Mouse (Mus musculus) forebrain, embryonic 12.5 days (tissue): Measurements from ENCODE around the gene Ascc2. TPM values are rescaled to one million over a fixed set of nuclear protein-coding genes. Genes with fewer than 3 reads are reported as not detected.

Experiments used
- ATAC-seq: fragments of 200-750 bp; cut with Nextera tagmentation; 2 replicates; pipeline ENCODE4 v1.8.0; 2017; ENCODE audit warnings: moderate TSS enrichment; ENCODE audit not compliant: low FRiP score
- H3K27ac ChIP-seq: fragments of 300-500 bp; sonication (generic); 2 replicates; pipeline ENCODE4 v1.5.1; 2016; ENCODE audit warnings: mild to moderate bottlenecking
- H3K27me3 ChIP-seq: fragments of 300-500 bp; sonication (generic); 2 replicates; pipeline ENCODE4 v1.6.1; 2016; ENCODE audit warnings: mild to moderate bottlenecking
- H3K36me3 ChIP-seq: fragments of 300-500 bp; sonication (generic); replicated peaks from 2 replicates; pipeline ENCODE4 v1.6.1; 2016; ENCODE audit warnings: mild to moderate bottlenecking
- H3K4me1 ChIP-seq: fragments of 300-500 bp; sonication (generic); 2 replicates; pipeline ENCODE4 v1.6.1; 2016
- H3K4me2 ChIP-seq: fragments of 300-500 bp; sonication (generic); 2 replicates; pipeline ENCODE4 v1.6.1; 2016; ENCODE audit warnings: mild to moderate bottlenecking, moderate library complexity
- H3K4me3 ChIP-seq: fragments of 300-500 bp; sonication (generic); replicated peaks from 2 replicates; pipeline ENCODE4 v1.5.1; 2016; ENCODE audit warnings: mild to moderate bottlenecking
- H3K9ac ChIP-seq: fragments of 300-500 bp; sonication (generic); 2 replicates; pipeline ENCODE4 v1.6.1; 2016; ENCODE audit warnings: mild to moderate bottlenecking
- H3K9me3 ChIP-seq: fragments of 300-500 bp; sonication (generic); 2 replicates; pipeline ENCODE4 v1.6.1; 2016
- WGBS: fragments of 180-500 bp; shearing (Covaris S2); methylation state at CpG from one replicate; pipeline ENCODE4 v1.1.7; 2016; 5-methylcytosine and 5-hydroxymethylcytosine counted together
- polyA plus RNA-seq: library from polyadenylated mRNA; unstranded; fragments of >200 nt; fragmentation: Nextera tagmentation; extraction: Ambion mirVana; gene quantifications from 2 replicates; pipeline ENCODE4 v1.2.1, GENCODE M21; 2016

Ascc2 gene
- polyA plus RNA-seq, 1 experiment from 2014 or later: 32.6 TPM

DNA sequence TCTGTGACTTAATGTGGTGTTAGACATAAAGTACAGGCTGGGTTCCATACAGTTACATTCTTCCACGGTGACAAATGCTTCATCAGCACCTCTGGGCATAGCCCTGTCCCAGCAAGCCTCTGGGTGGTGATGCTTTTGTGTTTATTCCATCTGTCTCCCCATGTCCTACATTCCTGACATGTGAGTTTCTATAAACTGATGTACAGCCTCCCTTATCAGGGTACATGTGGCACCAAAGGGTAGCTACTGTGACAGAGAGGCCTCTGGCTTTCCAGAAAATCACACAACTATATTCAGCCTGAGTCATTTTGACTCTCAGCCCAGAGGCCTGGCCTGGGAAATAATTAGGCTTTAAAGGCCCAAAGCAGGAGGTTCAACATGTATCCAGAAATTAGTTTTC is 31.0 kb upstream of the Ascc2 start:
- Histone ChIP-seq H3K4me2 (no peak overlapping the region), H3K9ac (no peak overlapping the region), H3K4me1 (peaks cover 13% of the 10 kb centered on the region), H3K27ac (no peak overlapping the region), H3K4me3 (no peak overlapping the region), H3K27me3 (no peaks in the 10 kb centered on the region), H3K36me3 (no peaks in the 10 kb centered on the region), H3K9me3 (no peaks in the 10 kb centered on the region)
- 83% methylated on average over 1 of the region's 1 CpGs for WGBS
- no peak for ATAC-seq

DNA sequence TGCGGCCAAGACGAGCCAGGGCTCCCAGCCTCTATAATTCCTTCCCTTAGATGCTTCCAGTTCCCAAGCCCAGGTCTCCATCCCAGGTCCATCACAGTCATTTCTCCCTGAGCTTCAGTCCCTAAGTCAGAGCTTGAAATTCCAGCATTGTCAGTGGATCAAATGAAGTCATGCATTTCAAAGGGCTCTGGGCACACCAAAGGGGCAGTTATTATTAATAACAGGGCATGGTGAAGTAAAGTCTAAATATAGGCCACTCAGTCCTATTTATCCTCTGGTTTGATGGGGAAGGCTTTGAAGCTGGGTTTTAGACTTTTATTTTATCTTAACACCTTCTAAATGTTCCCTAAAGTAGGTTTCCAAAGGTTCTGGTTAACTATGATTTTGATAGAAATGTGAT is 25.6 kb upstream of the Ascc2 start:
- Histone ChIP-seq H3K4me2 (no peak overlapping the region), H3K36me3 (no peaks in the 10 kb centered on the region)

DNA sequence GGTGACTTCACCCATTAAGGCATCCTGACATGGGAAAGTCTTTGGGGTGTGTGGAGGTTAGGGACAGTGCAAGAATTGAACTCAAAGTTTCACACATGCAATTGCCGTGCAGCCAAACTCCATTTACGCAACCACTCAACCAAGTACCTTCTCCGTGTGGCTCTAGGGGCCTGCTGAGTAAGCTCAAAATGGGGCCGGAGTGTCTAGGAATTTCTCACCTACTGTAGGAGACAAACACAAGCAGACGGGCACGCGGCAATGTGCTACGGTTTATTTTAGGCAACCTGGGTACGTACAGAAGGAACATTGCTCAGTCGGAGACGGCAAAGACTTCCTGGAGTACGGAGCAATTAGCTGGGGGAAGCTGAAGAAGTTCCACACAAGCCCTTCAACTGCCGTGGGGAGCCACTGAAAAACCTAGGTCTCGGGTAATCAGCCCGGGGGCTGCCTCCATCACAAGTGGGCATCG is 17.5 kb upstream of the Ascc2 start, which contains the start of gene Gm11032:
TSS of gene Gm11032 (plus strand) at position 51 of the 469 bp plus-strand sequence.
- Histone ChIP-seq H3K4me3 (no peak within 1 kb of the TSS), H3K27ac (no peak within 1 kb of the TSS), H3K4me2 (no peak within 1 kb of the TSS), H3K9me3 (no peaks in the 10 kb centered on the region), H3K36me3 (no peaks in the 10 kb centered on the region), H3K4me1 (no peaks in the 10 kb centered on the region), H3K9ac (no peak within 1 kb of the TSS), H3K27me3 (no peaks in the 10 kb centered on the region)
- no peak for ATAC-seq
- WGBS: 88% methylated on average over 16 of the region's 16 CpGs

More for the DNA sequence above, 25.6 kb upstream of the Ascc2 start:
- WGBS: 82% methylated on average over 2 of the region's 2 CpGs
- H3K4me3 ChIP-seq: no peak overlapping the region
- H3K27me3 ChIP-seq: no peaks in the 10 kb centered on the region
- H3K27ac ChIP-seq: no peak overlapping the region
- no peak for ATAC-seq
- no peak overlapping the region for H3K9ac ChIP-seq
- H3K9me3 ChIP-seq: no peaks in the 10 kb centered on the region
- H3K4me1 ChIP-seq: no peaks in the 10 kb centered on the region

DNA sequence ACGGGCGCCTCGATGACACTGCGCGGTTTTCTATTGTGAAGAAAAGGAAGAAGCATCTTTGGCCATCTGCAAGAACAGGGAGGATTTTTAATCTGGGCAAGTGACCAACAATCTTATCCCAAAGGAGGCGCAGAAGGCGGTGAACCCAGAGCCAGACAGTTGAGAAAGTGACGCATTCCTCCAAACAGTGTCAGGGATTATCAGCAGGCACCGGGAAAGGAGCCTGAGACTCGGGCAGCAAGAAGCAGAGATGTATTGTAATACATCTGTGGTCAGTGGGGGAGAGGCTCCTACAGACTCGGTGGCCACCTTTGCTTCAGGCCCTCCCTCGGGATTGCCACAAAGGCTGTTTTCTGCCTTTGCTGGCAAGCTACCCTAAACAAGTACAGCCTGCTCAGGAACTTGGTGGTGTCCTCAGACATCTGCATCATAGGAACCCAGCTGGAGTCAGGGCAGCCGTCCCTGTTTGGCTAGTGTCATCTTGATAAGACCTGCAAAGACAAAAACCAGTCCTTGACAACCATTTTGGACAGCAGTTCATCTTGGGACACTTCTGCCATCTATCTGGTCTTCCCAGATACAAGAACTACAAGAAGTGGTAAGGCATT is 16.9 kb upstream of the Ascc2 start:
- Histone ChIP-seq H3K27ac (no peak overlapping the region), H3K27me3 (no peaks in the 10 kb centered on the region), H3K9ac (no peak overlapping the region), H3K4me1 (no peaks in the 10 kb centered on the region), H3K9me3 (no peaks in the 10 kb centered on the region), H3K4me3 (no peak overlapping the region), H3K4me2 (no peak overlapping the region), H3K36me3 (no peaks in the 10 kb centered on the region)
- ATAC-seq: no peak
- WGBS: 65% methylated on average over 13 of the region's 13 CpGs

DNA sequence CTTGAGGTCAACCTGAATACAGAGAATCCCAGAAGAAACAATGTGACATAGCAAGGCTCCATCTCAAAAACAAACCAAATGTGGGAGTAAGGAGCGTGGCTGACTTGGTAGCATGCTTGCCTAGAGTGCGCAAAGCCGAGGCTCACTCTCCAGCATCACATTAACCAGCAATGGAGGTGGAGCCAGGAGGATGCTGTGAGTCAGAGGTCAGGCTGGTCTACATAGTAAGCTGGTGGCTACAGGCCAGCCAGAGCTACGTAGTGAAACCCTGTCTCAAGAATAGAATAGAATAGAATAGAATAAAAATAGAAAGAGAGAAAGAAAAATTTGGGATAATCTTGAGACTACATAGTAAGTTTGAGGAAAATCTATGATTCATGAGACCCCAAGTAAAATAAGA is 15.7 kb upstream of the Ascc2 start:
- Histone ChIP-seq H3K4me2 (no peak overlapping the region), H3K27me3 (no peaks in the 10 kb centered on the region), H3K27ac (no peak overlapping the region), H3K9ac (no peak overlapping the region), H3K4me1 (peaks cover 6% of the 10 kb centered on the region; the same call in 1 of the 2 replicates), H3K36me3 (no peaks in the 10 kb centered on the region), H3K4me3 (no peak overlapping the region), H3K9me3 (no peaks in the 10 kb centered on the region)
- no peak for ATAC-seq
- WGBS: 85% methylated on average over 4 of the region's 4 CpGs

DNA sequence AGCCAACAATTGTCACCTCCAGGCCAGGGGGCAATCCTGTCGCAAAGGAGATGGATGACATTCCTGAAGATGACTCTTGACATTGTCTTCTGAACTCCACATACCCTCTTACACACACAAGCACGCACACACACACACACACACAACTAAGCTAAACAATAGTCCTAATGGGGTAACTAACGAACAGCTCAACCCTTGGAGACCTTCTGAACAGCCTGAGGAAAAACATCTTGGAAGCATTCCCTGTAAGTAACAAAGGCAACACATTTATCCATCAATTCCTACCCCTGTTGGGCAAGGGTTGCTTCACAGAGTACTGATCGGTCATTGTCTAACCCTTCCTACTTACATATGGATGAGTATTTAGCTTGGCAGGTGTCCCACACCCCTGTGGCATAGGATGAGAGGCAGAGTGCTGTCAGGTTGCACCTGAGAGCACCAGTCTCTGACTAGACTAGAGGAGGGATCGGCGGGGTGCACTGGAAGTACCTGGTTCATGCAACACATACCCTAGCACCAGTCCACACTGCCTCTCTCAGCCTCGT is 15.0 kb upstream of the Ascc2 start:
- no peak for ATAC-seq
- Histone ChIP-seq H3K27ac (no peak overlapping the region), H3K4me3 (no peak overlapping the region), H3K9me3 (no peaks in the 10 kb centered on the region), H3K36me3 (no peaks in the 10 kb centered on the region), H3K4me1 (peaks cover 6% of the 10 kb centered on the region; the same call in 1 of the 2 replicates), H3K9ac (no peak overlapping the region), H3K4me2 (no peak overlapping the region), H3K27me3 (no peaks in the 10 kb centered on the region)
- WGBS: 76% methylated on average over 7 of the region's 7 CpGs

DNA sequence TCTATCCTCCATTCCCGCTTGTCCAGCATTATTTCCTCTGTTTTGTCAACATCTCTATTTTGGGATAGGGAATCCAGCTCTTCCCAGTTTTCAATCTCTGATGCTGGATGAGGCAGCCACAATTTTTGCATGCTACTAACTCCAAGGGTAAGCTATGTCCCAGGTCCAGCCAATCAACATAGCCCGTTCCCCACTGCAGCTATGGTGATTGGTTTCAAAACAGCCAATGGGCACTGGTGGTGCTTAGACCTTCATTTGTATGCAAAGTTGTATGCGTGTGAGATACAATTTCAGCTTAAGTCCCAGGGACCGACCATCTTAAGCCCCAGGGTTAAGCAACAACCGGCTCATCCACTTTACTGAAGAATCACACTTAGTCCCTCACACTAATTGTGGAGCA is 14.6 kb upstream of the Ascc2 start:
- H3K9me3 ChIP-seq: no peaks in the 10 kb centered on the region
- 49% methylated on average over 5 of the region's 5 CpGs for WGBS
- H3K9ac ChIP-seq: no peak overlapping the region
- H3K4me3 ChIP-seq: no peak overlapping the region
- no peak overlapping the region for H3K27ac ChIP-seq
- peaks cover 6% of the 10 kb centered on the region; the same call in 1 of the 2 replicates for H3K4me1 ChIP-seq
- H3K36me3 ChIP-seq: no peaks in the 10 kb centered on the region
- no peak for ATAC-seq
- no peak overlapping the region for H3K4me2 ChIP-seq
- no peaks in the 10 kb centered on the region for H3K27me3 ChIP-seq

DNA sequence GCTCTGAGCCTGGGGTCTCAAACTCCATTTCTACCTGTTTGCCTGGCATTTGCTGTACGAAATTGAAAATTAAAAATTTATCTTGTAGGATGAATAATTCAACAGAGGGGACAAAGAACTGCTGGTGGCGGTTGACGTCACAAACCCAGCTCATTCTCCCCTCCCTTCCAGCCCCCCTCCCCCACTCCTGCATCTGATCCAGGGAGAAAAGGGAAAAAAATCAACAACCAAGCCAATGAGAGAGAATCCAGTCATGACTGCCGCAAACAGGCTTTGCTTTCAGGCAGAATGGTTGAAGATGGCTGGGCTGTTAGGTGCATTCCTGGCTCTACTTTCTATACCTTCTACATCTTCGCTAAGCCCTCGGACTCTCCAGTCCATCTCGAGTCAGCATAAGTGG is 11.6 kb upstream of the Ascc2 start:
- H3K4me3 ChIP-seq: no peak overlapping the region
- WGBS: 77% methylated on average over 7 of the region's 7 CpGs
- H3K9ac ChIP-seq: no peak overlapping the region
- ATAC-seq: no peak
- H3K9me3 ChIP-seq: no peaks in the 10 kb centered on the region
- no peak overlapping the region for H3K27ac ChIP-seq
- peaks cover 12% of the 10 kb centered on the region; the same call in 1 of the 2 replicates for H3K4me1 ChIP-seq
- no peak overlapping the region for H3K4me2 ChIP-seq
- no peaks in the 10 kb centered on the region for H3K36me3 ChIP-seq
- H3K27me3 ChIP-seq: no peaks in the 10 kb centered on the region

DNA sequence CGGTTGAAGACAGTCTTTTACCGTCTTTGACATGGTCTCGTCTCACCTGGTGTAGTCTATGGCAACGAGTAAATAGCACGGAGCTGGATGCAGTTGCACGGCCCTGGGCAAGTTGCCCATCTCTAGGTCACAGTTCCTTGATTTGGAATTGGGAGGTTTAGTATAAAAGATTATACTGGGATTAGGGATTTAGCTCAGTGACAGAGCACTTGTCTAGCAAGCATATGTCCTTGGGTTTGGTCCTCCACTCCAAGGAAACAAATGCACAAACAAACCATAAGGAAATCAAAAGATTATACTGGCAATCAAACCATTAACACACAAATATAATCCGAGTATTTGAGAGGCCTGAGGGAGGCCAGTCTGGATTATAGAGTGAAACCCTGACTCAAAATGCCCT is 9.9 kb upstream of the Ascc2 start:
- Histone ChIP-seq H3K4me3 (no peak overlapping the region), H3K27me3 (no peaks in the 10 kb centered on the region), H3K4me1 (peaks cover 12% of the 10 kb centered on the region; the same call in 1 of the 2 replicates), H3K4me2 (no peak overlapping the region), H3K9me3 (no peaks in the 10 kb centered on the region), H3K9ac (no peak overlapping the region), H3K27ac (no peak overlapping the region), H3K36me3 (no peaks in the 10 kb centered on the region)
- no peak for ATAC-seq
- WGBS: 68% methylated on average over 7 of the region's 7 CpGs

DNA sequence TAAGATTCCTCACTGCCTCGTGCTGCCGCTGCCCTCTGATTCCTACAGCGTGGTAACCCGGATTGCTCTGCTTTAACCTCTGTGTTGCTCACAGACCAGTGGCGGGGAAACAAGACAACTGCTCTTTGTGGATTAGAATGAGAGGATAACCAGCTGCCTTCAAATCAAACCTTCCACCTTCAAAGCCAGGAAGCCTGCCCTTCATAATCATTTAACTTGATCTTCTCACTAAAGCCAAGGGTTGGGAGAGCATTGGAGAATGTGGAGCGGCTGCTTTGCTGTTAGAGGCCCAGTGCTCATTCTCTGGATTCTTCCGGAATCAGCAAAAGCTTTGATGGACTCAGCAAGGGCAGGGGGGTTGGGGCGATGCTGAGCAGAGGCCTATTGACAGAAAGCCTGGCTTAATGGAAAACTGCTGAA is 7.7 kb upstream of the Ascc2 start:
- no peak overlapping the region for H3K27ac ChIP-seq
- peaks cover 12% of the 10 kb centered on the region; the same call in 1 of the 2 replicates for H3K4me1 ChIP-seq
- no peak for ATAC-seq
- H3K27me3 ChIP-seq: peaks cover 3% of the 10 kb centered on the region; the same call in 1 of the 2 replicates
- WGBS: 31% methylated on average over 8 of the region's 8 CpGs
- no peaks in the 10 kb centered on the region for H3K36me3 ChIP-seq
- peak overlapping the region; percentile 21; the same call in 1 of the 2 replicates for H3K9ac ChIP-seq
- H3K4me2 ChIP-seq: no peak overlapping the region
- no peak overlapping the region for H3K4me3 ChIP-seq
- no peaks in the 10 kb centered on the region for H3K9me3 ChIP-seq

DNA sequence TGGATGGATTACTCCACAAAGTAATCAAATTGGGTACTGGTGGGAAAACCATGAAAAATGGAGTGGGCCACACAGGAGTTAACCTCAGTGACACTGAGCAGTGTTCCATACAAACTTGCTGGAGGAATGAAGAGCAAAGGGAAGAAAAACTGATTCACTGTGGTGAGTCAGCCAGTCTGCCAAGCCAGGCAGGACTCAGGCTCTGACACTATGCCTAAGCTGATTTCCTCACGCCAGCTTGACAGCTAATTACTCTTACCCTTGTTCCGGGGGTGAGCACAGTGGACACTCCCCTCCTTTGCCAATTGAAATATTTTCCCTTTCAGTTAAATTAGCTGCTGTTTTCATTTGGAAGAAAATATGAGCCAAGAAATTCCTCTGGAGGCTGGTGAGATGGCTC is 4.1 kb upstream of the Ascc2 start:
- WGBS: 55% methylated on average over 2 of the region's 2 CpGs
- Histone ChIP-seq H3K4me1 (peaks cover 16% of the 10 kb centered on the region), H3K36me3 (no peaks in the 10 kb centered on the region), H3K4me3 (no peak overlapping the region), H3K9ac (no peak overlapping the region), H3K9me3 (no peaks in the 10 kb centered on the region), H3K4me2 (no peak overlapping the region), H3K27me3 (peaks cover 3% of the 10 kb centered on the region; the same call in 1 of the 2 replicates), H3K27ac (no peak overlapping the region)
- no peak for ATAC-seq

DNA sequence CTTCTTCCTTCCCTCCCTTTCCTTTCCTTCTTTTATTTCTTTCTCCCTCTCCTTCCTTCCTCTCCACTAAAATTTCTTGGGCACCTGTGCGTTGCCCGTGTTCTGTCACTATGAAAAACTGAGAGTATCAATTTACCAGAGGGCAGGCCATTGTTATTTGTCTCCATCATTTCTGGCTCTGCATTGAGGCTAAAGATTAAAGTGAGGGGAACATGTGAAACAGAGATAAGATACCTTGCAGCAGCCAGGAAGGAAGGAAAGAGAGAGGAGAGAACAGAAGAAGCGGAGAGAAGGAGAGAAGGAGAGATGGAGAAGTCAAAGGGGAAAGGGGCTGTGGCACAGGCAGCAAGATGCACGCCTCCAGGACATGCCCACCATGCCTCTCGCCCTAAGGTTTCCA is 3.2 kb upstream of the Ascc2 start:
- ATAC-seq: no peak
- H3K4me2 ChIP-seq: no peak overlapping the region
- no peak overlapping the region for H3K9ac ChIP-seq
- H3K27ac ChIP-seq: no peak overlapping the region
- peaks cover 3% of the 10 kb centered on the region; the same call in 1 of the 2 replicates for H3K27me3 ChIP-seq
- no peaks in the 10 kb centered on the region for H3K9me3 ChIP-seq
- H3K36me3 ChIP-seq: no peaks in the 10 kb centered on the region
- 83% methylated on average over 5 of the region's 5 CpGs for WGBS
- H3K4me1 ChIP-seq: peaks cover 24% of the 10 kb centered on the region
- no peak overlapping the region for H3K4me3 ChIP-seq
